Mouse (Mus musculus): ENCODE results near the gene Gh.
A peak's percentile ranks its signal among the peaks of the same experiment; 100 is the strongest.
"Not testable (repeated sequence)": the region's sequence is repeated elsewhere in the genome, so short reads cannot be mapped to it uniquely, and the experiment has no call there.

Gene Gh

GRCm38 (mm10) chr11:106301765-106302164 lies at the start of gene Gh:
Gene Gh, minus strand, starts transcription at chr11:106301865.
- no peak for DNase-seq

GRCm38 (mm10) chr11:106351253-106351652 lies 49.6 kb upstream of the Gh start:
- no peak for DNase-seq

GRCm38 (mm10) chr11:106350853-106351252 lies 49.2 kb upstream of the Gh start:
- no peak for DNase-seq

GRCm38 (mm10) chr11:106349772-106350171 lies 48.1 kb upstream of the Gh start:
- DNase-seq, result no peak

- no peak for DNase-seq
These were observed 43.2 kb upstream of the Gh start for GRCm38 (mm10) chr11:106344910-106345309.

GRCm38 (mm10) chr11:106340990-106341520 lies 39.4 kb upstream of the Gh start:
- DNase-seq, result no peak

GRCm38 (mm10) chr11:106339323-106339722 lies 37.7 kb upstream of the Gh start:
- DNase-seq, result not testable (repeated sequence)

- DNase-seq, result no peak
These were observed 37.2 kb upstream of the Gh start for GRCm38 (mm10) chr11:106338870-106339269.

- no peak for DNase-seq
These were observed 36.4 kb upstream of the Gh start for GRCm38 (mm10) chr11:106338029-106338428.

- DNase-seq, result no peak
These were observed 32.4 kb upstream of the Gh start for GRCm38 (mm10) chr11:106334066-106334465.

GRCm38 (mm10) chr11:106332458-106332857 lies 30.8 kb upstream of the Gh start:
- no peak for DNase-seq

GRCm38 (mm10) chr11:106329682-106330081 lies 28.0 kb upstream of the Gh start:
- DNase-seq, result peak; percentile 31

- no peak for DNase-seq
These were observed 27.5 kb upstream of the Gh start for GRCm38 (mm10) chr11:106329128-106329527.

- no peak for DNase-seq
These were observed 26.9 kb upstream of the Gh start for GRCm38 (mm10) chr11:106328521-106328920.

GRCm38 (mm10) chr11:106326475-106326874 lies 24.8 kb upstream of the Gh start:
- no peak for DNase-seq

- DNase-seq, result peak; percentile 49
These were observed 24.0 kb upstream of the Gh start for GRCm38 (mm10) chr11:106325566-106326206.

- DNase-seq, result no peak
These were observed 23.2 kb upstream of the Gh start for GRCm38 (mm10) chr11:106324858-106325257.

GRCm38 (mm10) chr11:106318406-106319366 lies 17.0 kb upstream of the Gh start:
- DNase-seq, result no peak

- no peak for DNase-seq
These were observed 16.1 kb upstream of the Gh start for GRCm38 (mm10) chr11:106317801-106318200.

- no peak for DNase-seq
These were observed 14.8 kb upstream of the Gh start for GRCm38 (mm10) chr11:106316416-106316815.

- DNase-seq, result no peak
These were observed 12.7 kb upstream of the Gh start, which contains the start of gene Cd79b for GRCm38 (mm10) chr11:106314333-106314812. Gene Cd79b, minus strand, starts transcription at chr11:106314762.

GRCm38 (mm10) chr11:106313533-106313932 lies 11.9 kb upstream of the Gh start:
- DNase-seq, result no peak

- no peak for DNase-seq
These were observed 8.5 kb upstream of the Gh start for GRCm38 (mm10) chr11:106310123-106310522.

- DNase-seq, result no peak
These were observed 6.5 kb upstream of the Gh start for GRCm38 (mm10) chr11:106308162-106308561.

Measured in cerebellum, adult 11-12 months (tissue).